Mouse (Mus musculus) C2C12 (cell line): ENCODE results near the gene Cul7.

Source experiments
- CTCF ChIP-seq: IDR thresholded peaks from one replicate; pipeline ENCODE4 v1.5.1; 2011; ENCODE audit not compliant: control insufficient read depth, insufficient read depth, insufficient read length
- MAX ChIP-seq: IDR thresholded peaks from one replicate; pipeline ENCODE4 v1.6.1; 2011; ENCODE audit warnings: mild to moderate bottlenecking, control low read depth
- MYOD1 ChIP-seq: IDR thresholded peaks from one replicate; pipeline ENCODE4 v1.6.1; 2011; ENCODE audit warnings: low read depth; ENCODE audit not compliant: control insufficient read depth, insufficient read length
- MYOG ChIP-seq: IDR thresholded peaks from one replicate; pipeline ENCODE4 v1.6.1; 2011; ENCODE audit not compliant: control insufficient read depth, insufficient read length; ENCODE audit errors: extremely low read depth
- USF1 ChIP-seq: IDR thresholded peaks from one replicate; pipeline ENCODE4 v1.6.1; 2011; ENCODE audit warnings: low read depth, mild to moderate bottlenecking, control low read depth, moderate library complexity

DNA sequence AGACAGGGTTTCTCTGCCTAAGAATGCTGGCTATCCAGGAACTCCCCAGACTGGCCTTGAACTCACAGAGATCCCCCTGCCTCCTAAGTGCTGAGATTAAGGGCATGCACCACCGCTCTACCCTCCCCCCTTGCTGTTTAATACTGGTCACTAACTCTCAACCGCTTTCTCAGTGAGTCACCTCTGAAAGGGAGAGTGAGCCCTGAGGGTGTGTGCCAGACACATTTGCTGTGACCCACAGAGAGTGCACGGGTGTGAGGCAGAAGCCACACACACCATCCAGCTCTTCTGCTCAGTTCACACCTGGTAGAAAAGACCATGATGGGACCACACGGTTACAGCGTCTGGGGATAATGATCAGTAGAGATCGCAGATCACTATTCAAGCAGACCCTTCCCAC is 48.4 kb downstream of the Cul7 start:
- no peak for TF ChIP-seq CTCF
- TF ChIP-seq MYOD1 = no peak
- no peak for TF ChIP-seq MAX
- no peak for TF ChIP-seq USF1
- no peak for TF ChIP-seq MYOG
